Mouse (Mus musculus): ENCODE measurements at regions not wholly inside any gene's neighbourhood (a gene's known extent, or its start where the extent isn't known, plus 50 kb on each side); places are given as distances from the start of the nearest gene placed in this dataset.

DNA sequence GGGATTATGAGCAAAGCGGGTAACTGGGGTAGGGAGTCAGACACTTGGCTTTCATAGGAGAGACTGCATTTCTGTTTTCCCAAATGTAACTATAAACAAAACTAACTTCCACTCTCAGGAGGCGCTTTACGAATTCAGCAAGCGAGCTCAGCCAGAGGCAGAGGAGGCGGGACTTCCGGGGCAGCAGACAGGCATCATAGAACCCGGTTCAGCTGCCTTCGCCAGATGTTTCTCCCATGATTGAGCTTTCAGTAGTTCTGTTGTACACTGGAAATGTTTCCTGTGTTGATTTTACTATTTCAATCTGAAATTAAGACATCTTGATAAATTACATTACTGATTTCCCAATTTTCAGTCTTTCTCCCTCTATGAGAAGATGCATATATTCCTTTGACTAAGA is 92.9 kb downstream of the Zfp365 start:
- 67% methylated on average over 8 of the region's 8 CpGs for WGBS
- no peak for TF ChIP-seq CTCF (IDR thresholded peaks at IDR 0.05; ENCODE audit: insufficient read depth, low read depth, low read length)
- TF ChIP-seq POLR2A (IDR thresholded peaks at IDR 0.05; ENCODE audit: insufficient read depth, low read depth, low read length): no peak
- Histone ChIP-seq H3K4me3 (ENCODE audit: insufficient read depth, low read depth, low read length) (no peak overlapping the region), H3K27ac (ENCODE audit: insufficient read depth, low read depth, low read length) (no peak overlapping the region), H3K4me1 (ENCODE audit: control insufficient read depth, insufficient read depth, low read length) (no peaks in the 10 kb centered on the region)

DNA sequence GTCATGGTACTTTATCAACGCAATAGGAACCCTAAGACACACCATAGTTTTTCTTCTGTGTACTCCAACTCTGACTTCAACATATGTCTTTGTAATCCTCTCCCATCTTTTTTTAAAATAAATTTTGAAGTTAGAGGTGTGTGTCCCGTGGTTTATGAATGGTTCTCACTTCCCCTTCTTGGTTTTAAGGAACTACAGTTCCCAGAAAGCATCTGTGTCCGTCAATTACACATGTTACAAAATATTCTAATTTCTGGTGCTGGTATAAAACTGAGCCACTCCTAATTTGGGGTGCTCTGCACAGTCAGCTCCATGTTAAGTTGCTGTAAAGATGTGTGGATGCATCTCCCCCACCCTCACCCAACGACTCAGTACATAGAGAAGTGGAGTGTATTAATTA is 98.6 kb downstream of the Zfp365 start:
- Histone ChIP-seq H3K4me1 (ENCODE audit: control insufficient read depth, insufficient read depth, low read length) (no peaks in the 10 kb centered on the region), H3K27ac (ENCODE audit: insufficient read depth, low read depth, low read length) (no peak overlapping the region), H3K4me3 (ENCODE audit: insufficient read depth, low read depth, low read length) (no peak overlapping the region)
- 79% methylated on average over 4 of the region's 4 CpGs for WGBS
- TF ChIP-seq POLR2A (IDR thresholded peaks at IDR 0.05; ENCODE audit: insufficient read depth, low read depth, low read length) (no peak), CTCF (IDR thresholded peaks at IDR 0.05; ENCODE audit: insufficient read depth, low read depth, low read length) (no peak)

DNA sequence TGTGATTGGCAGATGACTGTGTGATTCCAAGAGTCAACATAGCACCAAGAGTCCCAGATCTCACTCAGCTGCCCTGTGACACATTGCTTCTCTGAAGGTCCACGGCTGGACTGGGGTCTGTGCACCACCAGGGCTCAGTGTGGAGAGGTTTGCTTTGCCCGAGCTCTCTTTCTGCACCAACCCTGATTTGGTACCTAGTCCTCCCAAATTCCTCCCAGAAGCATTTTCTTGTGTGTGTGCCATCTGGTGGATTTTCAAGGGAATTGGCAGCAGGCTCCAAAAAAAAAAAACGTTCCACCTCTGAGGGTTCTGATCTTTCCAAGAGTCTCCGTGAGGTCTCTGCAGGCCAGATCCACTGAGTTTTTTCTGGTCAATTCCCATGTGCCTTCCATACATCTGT is 107.3 kb downstream of the Zfp365 start:
- Histone ChIP-seq H3K27ac (ENCODE audit: insufficient read depth, low read depth, low read length) (no peak overlapping the region), H3K4me3 (ENCODE audit: insufficient read depth, low read depth, low read length) (no peak overlapping the region), H3K4me1 (ENCODE audit: control insufficient read depth, insufficient read depth, low read length) (no peaks in the 10 kb centered on the region)
- 16% methylated on average over 4 of the region's 4 CpGs for WGBS
- no peak for TF ChIP-seq POLR2A (IDR thresholded peaks at IDR 0.05; ENCODE audit: insufficient read depth, low read depth, low read length)
- no peak for TF ChIP-seq CTCF (IDR thresholded peaks at IDR 0.05; ENCODE audit: insufficient read depth, low read depth, low read length)

DNA sequence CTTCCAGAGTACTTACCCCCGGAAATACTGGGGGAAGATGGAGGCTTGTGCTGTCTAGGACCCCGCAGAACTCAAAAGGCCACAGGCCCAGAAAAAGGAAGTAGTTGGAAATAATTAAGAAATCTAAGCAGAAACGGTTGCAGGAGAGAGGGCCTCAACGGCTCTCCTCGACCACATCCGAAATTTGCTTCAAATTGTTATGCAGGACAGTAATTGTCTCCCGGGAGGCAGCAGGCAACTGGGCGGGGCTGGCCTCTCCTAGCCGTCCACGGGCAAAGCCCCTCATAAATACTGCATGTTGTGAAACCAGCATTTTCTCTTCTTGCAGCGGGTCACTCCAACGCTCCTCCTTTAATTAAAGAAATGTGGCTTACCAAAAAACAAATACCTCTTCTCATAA is 107.8 kb downstream of the Zfp365 start:
- Histone ChIP-seq H3K4me3 (ENCODE audit: insufficient read depth, low read depth, low read length) (no peak overlapping the region), H3K27ac (ENCODE audit: insufficient read depth, low read depth, low read length) (no peak overlapping the region), H3K4me1 (ENCODE audit: control insufficient read depth, insufficient read depth, low read length) (no peaks in the 10 kb centered on the region)
- TF ChIP-seq CTCF (IDR thresholded peaks at IDR 0.05; ENCODE audit: insufficient read depth, low read depth, low read length): no peak
- no peak for TF ChIP-seq POLR2A (IDR thresholded peaks at IDR 0.05; ENCODE audit: insufficient read depth, low read depth, low read length)
- 64% methylated on average over 12 of the region's 12 CpGs for WGBS

DNA sequence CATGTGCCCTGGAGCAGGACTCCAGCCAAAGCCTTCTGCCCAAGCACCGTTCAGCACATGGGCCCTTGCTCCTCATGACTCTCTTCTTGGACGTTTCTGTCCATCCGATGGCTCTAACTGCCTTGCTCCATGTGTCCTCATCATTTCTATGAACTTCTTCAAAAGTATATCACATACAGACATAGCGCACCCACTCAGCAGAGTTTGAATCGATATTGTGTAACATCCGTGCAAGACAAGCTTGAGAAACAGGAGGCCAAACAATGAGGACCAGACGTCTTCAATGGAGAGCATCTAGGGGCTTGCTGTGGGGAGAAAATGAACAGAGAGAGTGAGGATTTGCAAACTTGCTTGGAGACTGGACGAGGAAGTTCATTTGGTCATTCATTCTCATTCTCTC is 110.3 kb downstream of the Zfp365 start:
- Histone ChIP-seq H3K27ac (ENCODE audit: insufficient read depth, low read depth, low read length) (no peak overlapping the region), H3K4me1 (ENCODE audit: control insufficient read depth, insufficient read depth, low read length) (no peaks in the 10 kb centered on the region), H3K4me3 (ENCODE audit: insufficient read depth, low read depth, low read length) (no peak overlapping the region)
- TF ChIP-seq POLR2A (IDR thresholded peaks at IDR 0.05; ENCODE audit: insufficient read depth, low read depth, low read length) (no peak), CTCF (IDR thresholded peaks at IDR 0.05; ENCODE audit: insufficient read depth, low read depth, low read length) (no peak)
- 92% methylated on average over 8 of the region's 8 CpGs for WGBS

DNA sequence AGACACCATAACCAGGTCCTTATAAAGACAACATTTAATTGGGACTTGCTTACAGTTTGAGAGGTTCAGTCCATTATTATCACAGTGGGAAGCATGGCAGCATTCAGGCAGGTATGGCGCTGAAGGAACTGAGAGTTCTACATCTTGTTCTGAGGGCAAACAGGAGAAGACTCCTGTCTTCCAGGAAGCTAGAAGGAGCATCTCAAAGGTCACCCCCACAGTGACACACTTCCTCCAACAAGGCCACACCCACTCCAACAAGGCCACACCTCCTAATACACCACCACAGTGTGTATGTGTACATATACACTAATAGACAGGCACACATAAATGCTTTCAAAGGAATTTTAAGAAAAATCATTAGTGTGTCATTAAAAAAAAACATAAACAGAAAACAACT is 110.8 kb downstream of the Zfp365 start:
- no peak overlapping the region for H3K27ac ChIP-seq (ENCODE audit: insufficient read depth, low read depth, low read length)
- TF ChIP-seq CTCF (IDR thresholded peaks at IDR 0.05; ENCODE audit: insufficient read depth, low read depth, low read length): no peak
- no peak for TF ChIP-seq POLR2A (IDR thresholded peaks at IDR 0.05; ENCODE audit: insufficient read depth, low read depth, low read length)
- WGBS: 82% methylated on average over 1 of the region's 1 CpGs
- no peaks in the 10 kb centered on the region for H3K4me1 ChIP-seq (ENCODE audit: control insufficient read depth, insufficient read depth, low read length)
- H3K4me3 ChIP-seq (ENCODE audit: insufficient read depth, low read depth, low read length): no peak overlapping the region

DNA sequence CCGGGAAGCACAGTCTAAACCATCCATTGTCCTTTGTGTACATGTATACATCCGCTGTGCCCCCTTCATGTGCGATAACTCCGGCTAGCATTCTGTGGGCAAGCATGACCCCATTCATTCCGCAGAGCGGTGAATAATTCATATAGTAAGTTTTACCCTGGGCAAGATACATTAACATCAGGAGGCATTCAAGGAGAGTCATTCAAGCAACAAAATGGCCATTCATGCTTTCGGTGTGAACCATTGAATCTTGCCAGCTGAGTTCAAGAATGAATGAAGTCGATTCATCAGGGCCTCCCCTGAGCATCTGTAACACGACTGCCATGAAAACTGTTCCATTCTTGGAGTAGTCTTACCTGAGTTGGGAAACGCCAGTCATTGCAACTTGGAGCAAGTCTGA is 113.5 kb downstream of the Zfp365 start:
- H3K4me1 ChIP-seq (ENCODE audit: control insufficient read depth, insufficient read depth, low read length): no peaks in the 10 kb centered on the region
- H3K4me3 ChIP-seq (ENCODE audit: insufficient read depth, low read depth, low read length): no peak overlapping the region
- 48% methylated on average over 10 of the region's 10 CpGs for WGBS
- no peak overlapping the region for H3K27ac ChIP-seq (ENCODE audit: insufficient read depth, low read depth, low read length)
- TF ChIP-seq POLR2A (IDR thresholded peaks at IDR 0.05; ENCODE audit: insufficient read depth, low read depth, low read length) (no peak), CTCF (IDR thresholded peaks at IDR 0.05; ENCODE audit: insufficient read depth, low read depth, low read length) (no peak)

DNA sequence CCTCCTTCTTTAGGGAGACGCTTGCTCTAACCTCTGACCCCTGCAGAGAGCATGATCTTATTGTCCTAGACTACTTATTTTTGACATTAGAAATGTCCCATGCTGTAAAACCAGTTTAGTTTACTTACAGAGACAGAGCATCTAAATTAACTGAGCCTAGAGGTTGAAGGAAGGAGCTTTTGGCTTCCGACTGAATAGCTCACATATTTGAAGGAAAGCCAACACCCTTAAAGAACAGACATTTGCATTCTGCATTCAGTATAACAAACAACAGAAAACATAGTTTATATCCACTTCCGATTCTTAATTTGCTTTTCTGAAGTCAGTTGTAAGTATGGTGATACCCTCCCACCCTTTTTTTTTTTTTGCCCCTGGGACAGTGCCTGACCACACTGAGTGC is 119.3 kb downstream of the Zfp365 start:
- H3K27ac ChIP-seq (ENCODE audit: insufficient read depth, low read depth, low read length): no peak overlapping the region
- H3K4me3 ChIP-seq (ENCODE audit: insufficient read depth, low read depth, low read length): no peak overlapping the region
- peaks cover 1% of the 10 kb centered on the region for H3K4me1 ChIP-seq (ENCODE audit: control insufficient read depth, insufficient read depth, low read length)
- no peak for TF ChIP-seq POLR2A (IDR thresholded peaks at IDR 0.05; ENCODE audit: insufficient read depth, low read depth, low read length)
- TF ChIP-seq CTCF (IDR thresholded peaks at IDR 0.05; ENCODE audit: insufficient read depth, low read depth, low read length): no peak
- WGBS: 83% methylated on average over 3 of the region's 3 CpGs

DNA sequence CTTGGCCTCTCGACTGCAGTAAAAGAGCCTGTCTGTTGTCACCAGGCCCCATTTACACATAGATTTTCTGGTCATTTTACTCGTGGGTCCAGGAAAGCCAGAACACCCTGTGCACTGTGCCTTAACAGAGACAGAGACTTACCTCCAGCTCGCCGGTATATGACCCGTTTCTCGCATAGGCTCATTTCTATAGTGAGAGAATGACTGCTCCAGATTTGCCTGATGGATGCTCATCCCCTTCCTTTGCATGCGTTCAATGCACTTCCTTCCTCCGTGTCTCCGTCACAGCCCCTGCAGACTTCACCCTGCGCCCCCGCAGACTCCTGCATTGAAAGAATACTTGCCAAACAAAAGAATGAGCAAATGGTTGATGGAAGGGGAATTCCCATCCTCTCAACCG is 122.8 kb downstream of the Zfp365 start:
- H3K4me1 ChIP-seq (ENCODE audit: control insufficient read depth, insufficient read depth, low read length): peaks cover 3% of the 10 kb centered on the region
- H3K27ac ChIP-seq (ENCODE audit: insufficient read depth, low read depth, low read length): no peak overlapping the region
- TF ChIP-seq CTCF (IDR thresholded peaks at IDR 0.05; ENCODE audit: insufficient read depth, low read depth, low read length): no peak
- TF ChIP-seq POLR2A (IDR thresholded peaks at IDR 0.05; ENCODE audit: insufficient read depth, low read depth, low read length): no peak
- WGBS: 87% methylated on average over 12 of the region's 12 CpGs
- H3K4me3 ChIP-seq (ENCODE audit: insufficient read depth, low read depth, low read length): no peak overlapping the region

DNA sequence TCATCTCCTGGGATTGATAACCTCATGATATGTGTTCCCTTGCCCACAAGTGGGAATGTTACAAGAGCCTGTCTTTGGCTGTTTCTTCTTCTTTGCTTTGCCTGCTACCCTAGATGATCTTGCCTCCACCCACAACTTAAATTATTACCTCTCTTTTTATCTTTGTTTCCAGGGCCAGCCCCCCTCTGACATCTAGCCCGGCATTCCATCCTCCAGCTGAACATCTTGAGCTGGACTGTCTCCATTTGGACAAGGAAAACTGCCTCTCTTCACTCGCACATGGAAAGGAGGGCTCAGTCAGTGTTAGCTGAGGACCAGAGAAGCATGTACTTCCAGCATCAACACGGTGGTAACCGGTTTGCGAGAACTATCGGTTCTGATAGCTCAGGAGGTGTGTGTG is 124.3 kb downstream of the Zfp365 start:
- TF ChIP-seq CTCF (IDR thresholded peaks at IDR 0.05; ENCODE audit: insufficient read depth, low read depth, low read length) (no peak), POLR2A (IDR thresholded peaks at IDR 0.05; ENCODE audit: insufficient read depth, low read depth, low read length) (no peak)
- Histone ChIP-seq H3K4me3 (ENCODE audit: insufficient read depth, low read depth, low read length) (no peak overlapping the region), H3K4me1 (ENCODE audit: control insufficient read depth, insufficient read depth, low read length) (peaks cover 3% of the 10 kb centered on the region), H3K27ac (ENCODE audit: insufficient read depth, low read depth, low read length) (no peak overlapping the region)
- whole genome bisulfite sequencing: 41% methylated on average over 6 of the region's 6 CpGs

All from olfactory bulb, adult 2 months (tissue).